Mouse (Mus musculus) heart, postnatal 4 days (tissue): ENCODE measurements at regions not wholly inside any gene's neighbourhood (a gene's known extent, or its start where the extent isn't known, plus 50 kb on each side); places are given as distances from the start of the nearest gene placed in this dataset.

Experiments used
- DNase-seq: peaks from one replicate; pipeline ENCODE4 v3.0.0; 2021

- no peak for DNase-seq
Measured at GRCm38 (mm10) chr11:55712350-55712749, 104.4 kb upstream of the Glra1 start.

- DNase-seq: no peak
Measured at GRCm38 (mm10) chr11:55707467-55707866, 99.5 kb upstream of the Glra1 start.

DNA sequence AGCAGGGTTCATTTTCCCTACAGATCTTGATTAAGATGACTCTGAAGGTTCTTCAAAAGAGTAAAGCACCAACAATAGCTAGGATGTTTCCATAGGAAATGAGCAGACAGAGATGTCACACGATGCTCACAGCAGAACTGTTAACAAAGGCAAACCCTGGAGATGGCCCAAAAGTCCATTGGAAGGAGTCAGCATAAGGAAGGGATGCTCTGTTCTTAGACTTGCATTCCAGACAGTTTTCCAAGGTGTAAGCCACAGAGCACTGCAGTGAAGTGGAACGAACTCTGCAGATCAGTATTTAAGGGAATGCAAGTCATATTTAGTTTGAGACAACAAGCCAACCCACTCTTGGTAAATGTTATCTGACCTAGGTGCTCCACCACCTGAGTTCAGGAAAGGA lies 93.9 kb upstream of the Glra1 start:
- no peak for DNase-seq

- DNase-seq: no peak
Measured at GRCm38 (mm10) chr11:55685031-55685519, 77.1 kb upstream of the Glra1 start.

DNA sequence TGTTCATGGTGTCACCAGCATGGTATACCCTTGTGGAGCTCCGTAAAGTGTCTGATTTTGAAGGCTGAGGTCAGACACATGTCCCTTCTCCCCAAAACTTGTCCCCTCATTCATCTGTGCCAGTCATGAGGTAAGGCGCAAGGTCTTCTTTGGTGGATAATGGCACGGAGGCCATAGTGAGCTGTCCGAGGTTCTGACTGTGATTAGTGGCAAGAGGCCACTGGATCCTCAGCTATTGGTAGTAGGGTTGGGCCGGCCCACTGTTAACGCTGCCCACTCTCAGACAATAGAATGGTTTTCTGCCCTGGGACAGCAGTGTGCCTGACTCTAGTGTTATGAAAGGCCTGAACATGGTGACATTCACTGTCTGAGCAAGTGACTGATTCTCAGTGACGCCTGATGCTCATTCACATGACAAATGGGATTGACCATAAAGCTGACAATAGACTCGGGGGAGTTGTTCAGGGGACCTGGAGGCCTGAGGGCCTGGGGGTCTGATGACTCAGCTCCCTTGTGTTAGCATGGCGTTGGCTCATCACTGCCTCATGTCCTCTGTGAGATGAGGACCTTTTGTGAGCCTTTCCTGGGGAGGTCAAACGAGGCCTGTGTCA lies 74.5 kb upstream of the Glra1 start:
- DNase-seq: peak; percentile 46

- DNase-seq: no peak
Measured at GRCm38 (mm10) chr11:55681226-55681980, 73.4 kb upstream of the Glra1 start.

DNA sequence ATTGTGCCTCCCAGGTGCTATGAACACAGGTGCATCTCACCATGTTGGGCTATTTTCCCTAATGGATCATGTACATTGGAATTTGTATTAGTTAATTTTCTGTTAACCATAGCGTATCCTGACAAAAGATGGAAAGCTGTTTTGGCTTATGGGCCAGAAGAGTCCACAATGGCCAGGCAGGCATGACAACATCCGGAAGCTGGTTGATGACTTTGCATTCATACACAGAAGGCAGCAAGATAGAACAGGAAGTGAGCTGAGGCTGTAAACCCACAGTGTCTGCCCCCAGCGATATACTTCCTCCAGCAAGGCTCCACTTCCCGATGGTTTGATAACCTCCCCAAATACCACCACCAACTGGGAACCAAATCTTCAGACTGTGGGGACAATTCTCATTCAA lies 55.1 kb upstream of the Glra1 start:
- DNase-seq: no peak

GRCm38 (mm10) chr11:55662283-55662682 lies 54.3 kb upstream of the Glra1 start:
- DNase-seq: no peak
